Mouse (Mus musculus) embryonic facial prominence, embryonic 11.5 days (tissue): ENCODE data around the gene Peli2. TPM values are rescaled to one million over a fixed set of nuclear protein-coding genes. Genes with fewer than 3 reads are reported as not detected.

Experiments
- ATAC-seq: fragments of 200-750 bp; cut with Nextera tagmentation; replicated peaks from 2 replicates; pipeline ENCODE4 v1.8.0; 2017; ENCODE audit warnings: low read depth; ENCODE audit not compliant: insufficient number of reproducible peaks, low FRiP score, low TSS enrichment
- DNase-seq: peaks from one replicate; pipeline ENCODE4 v3.0.0-alpha.2; 2015; ENCODE audit warnings: low spot score
- H3K27ac ChIP-seq: fragments of 300-500 bp; sonication (generic); replicated peaks from 2 replicates; pipeline ENCODE4 v1.5.1; 2014; ENCODE audit warnings: mild to moderate bottlenecking, low read depth, low read length, control low read depth
- H3K27me3 ChIP-seq: fragments of 300-500 bp; sonication (generic); 2 replicates; pipeline ENCODE4 v1.6.1; 2014; ENCODE audit warnings: mild to moderate bottlenecking, low read length, moderate library complexity, mixed read lengths; ENCODE audit not compliant: control insufficient read depth, insufficient read depth
- H3K36me3 ChIP-seq: fragments of 300-500 bp; sonication (generic); replicated peaks from 2 replicates; pipeline ENCODE4 v1.6.1; 2014; ENCODE audit warnings: low read depth, mild to moderate bottlenecking, low read length, moderate library complexity, mixed read lengths; ENCODE audit not compliant: control insufficient read depth, insufficient read depth
- H3K4me1 ChIP-seq: fragments of 300-500 bp; sonication (generic); 2 replicates; pipeline ENCODE4 v1.6.1; 2014; ENCODE audit warnings: low read length, mixed read lengths; ENCODE audit not compliant: control insufficient read depth, insufficient read depth
- H3K4me2 ChIP-seq: fragments of 300-500 bp; sonication (generic); 2 replicates; pipeline ENCODE4 v1.6.1; 2014; ENCODE audit warnings: low read depth, mild to moderate bottlenecking, control low read depth, low read length, moderate library complexity
- H3K4me3 ChIP-seq: fragments of 300-500 bp; sonication (generic); 2 replicates; pipeline ENCODE4 v1.5.1; 2014; ENCODE audit warnings: low read depth, low read length, control low read depth
- H3K9ac ChIP-seq: fragments of 300-500 bp; sonication (generic); replicated peaks from 2 replicates; pipeline ENCODE4 v1.6.1; 2014; ENCODE audit warnings: mild to moderate bottlenecking, control low read depth, low read length
- H3K9me3 ChIP-seq: fragments of 300-500 bp; sonication (generic); replicated peaks from 2 replicates; pipeline ENCODE4 v1.6.1; 2016; ENCODE audit warnings: mild to moderate bottlenecking, low read length, inconsistent platforms, mixed read lengths; ENCODE audit not compliant: control insufficient read depth
- WGBS: fragments of 180-500 bp; shearing (Covaris S2); extraction: QIAGEN DNeasy Blood & Tissue Kit; methylation state at CpG from one replicate; pipeline ENCODE4 v1.1.7; 2014; 5-methylcytosine and 5-hydroxymethylcytosine counted together
- polyA plus RNA-seq: library from polyadenylated mRNA; unstranded; fragments of >200 nt; fragmentation: Nextera tagmentation; extraction: Ambion mirVana; gene quantifications from 2 replicates; pipeline ENCODE4 v1.2.1, GENCODE M21; 2014

The Peli2 gene
- polyA plus RNA-seq, 1 experiment from 2014 or later, result 7.7 TPM

DNA sequence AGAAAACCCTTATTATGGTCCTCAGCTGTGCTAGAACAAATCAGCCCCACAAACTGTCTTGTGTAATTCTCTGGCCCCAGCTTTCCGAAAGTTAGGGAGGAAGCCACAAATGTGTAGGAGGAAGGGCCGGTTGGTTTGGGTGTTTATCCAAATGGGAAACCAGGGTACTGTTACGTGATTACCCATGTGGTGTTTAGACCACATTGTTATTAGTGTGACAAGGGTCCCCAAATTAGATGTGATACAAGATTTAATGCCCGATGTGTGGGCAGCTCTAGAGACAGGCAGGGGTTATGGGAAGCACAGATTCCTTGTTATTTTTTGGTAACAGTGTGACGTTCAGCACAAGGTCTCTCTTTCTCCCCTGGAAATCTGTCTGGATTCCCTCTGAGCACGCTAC is 28.0 kb downstream of the Peli2 start:
- H3K27ac ChIP-seq, result no peak overlapping the region
- WGBS, result 78% methylated on average over 6 of the region's 6 CpGs
- no peaks in the 10 kb centered on the region for H3K9me3 ChIP-seq
- no peaks in the 10 kb centered on the region for H3K27me3 ChIP-seq
- H3K4me3 ChIP-seq, result no peak overlapping the region
- no peak for ATAC-seq
- no peak overlapping the region for H3K9ac ChIP-seq
- peaks cover 2% of the 10 kb centered on the region; the same call in 1 of the 2 replicates for H3K4me1 ChIP-seq
- no peaks in the 10 kb centered on the region for H3K36me3 ChIP-seq
- no peak overlapping the region for H3K4me2 ChIP-seq
- no peak for DNase-seq

DNA sequence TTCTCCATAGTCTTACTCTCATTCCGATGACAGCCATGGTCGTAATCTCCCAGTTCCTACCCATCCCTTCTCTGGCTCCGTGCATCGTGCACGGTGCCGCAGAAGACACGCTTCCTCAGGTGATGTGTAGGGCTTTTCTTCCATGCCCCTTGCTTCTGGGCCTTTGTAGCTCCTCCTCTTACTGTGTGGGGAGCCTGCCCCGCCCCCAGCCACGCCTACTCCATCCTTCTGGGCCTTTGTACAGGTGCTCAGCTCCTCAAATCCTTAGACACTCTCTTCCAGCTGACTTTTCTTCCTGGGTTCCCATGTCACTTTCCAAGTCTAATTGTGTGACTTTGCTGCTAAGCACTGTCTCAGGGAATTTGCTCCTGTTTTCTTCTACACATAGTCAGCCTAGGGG is 28.7 kb downstream of the Peli2 start:
- Histone ChIP-seq H3K4me1 (no peaks in the 10 kb centered on the region), H3K27me3 (no peaks in the 10 kb centered on the region), H3K27ac (no peak overlapping the region), H3K4me2 (no peak overlapping the region), H3K4me3 (no peak overlapping the region), H3K9ac (no peak overlapping the region), H3K9me3 (no peaks in the 10 kb centered on the region), H3K36me3 (no peaks in the 10 kb centered on the region)
- 88% methylated on average over 9 of the region's 9 CpGs for WGBS
- ATAC-seq (no peak), DNase-seq (no peak)

DNA sequence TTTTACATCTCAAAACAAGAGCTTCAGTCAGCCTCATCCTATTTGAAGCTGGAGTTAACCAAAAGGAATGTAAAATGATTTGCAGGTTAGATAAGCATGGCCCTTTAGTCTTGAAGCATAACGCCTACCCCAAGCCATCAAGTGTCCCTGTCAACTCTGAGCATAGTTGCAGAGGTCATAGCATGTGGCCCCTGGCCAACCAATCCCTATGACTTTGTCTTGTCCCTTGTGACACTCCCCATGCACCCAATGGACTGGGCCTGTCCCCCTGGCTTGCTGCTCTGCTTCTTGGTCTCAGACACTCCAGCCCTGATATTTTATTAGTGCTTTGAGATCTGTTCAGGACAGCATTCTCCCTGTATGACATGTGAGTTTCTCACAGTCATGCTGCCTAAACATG is 30.3 kb downstream of the Peli2 start:
- Histone ChIP-seq H3K4me3 (no peak overlapping the region), H3K4me2 (no peak overlapping the region), H3K4me1 (no peaks in the 10 kb centered on the region), H3K27ac (no peak overlapping the region), H3K9ac (no peak overlapping the region), H3K36me3 (no peaks in the 10 kb centered on the region), H3K27me3 (no peaks in the 10 kb centered on the region), H3K9me3 (no peaks in the 10 kb centered on the region)
- WGBS, result 71% methylated on average over 1 of the region's 1 CpGs
- DNase-seq, result no peak
- ATAC-seq, result no peak

DNA sequence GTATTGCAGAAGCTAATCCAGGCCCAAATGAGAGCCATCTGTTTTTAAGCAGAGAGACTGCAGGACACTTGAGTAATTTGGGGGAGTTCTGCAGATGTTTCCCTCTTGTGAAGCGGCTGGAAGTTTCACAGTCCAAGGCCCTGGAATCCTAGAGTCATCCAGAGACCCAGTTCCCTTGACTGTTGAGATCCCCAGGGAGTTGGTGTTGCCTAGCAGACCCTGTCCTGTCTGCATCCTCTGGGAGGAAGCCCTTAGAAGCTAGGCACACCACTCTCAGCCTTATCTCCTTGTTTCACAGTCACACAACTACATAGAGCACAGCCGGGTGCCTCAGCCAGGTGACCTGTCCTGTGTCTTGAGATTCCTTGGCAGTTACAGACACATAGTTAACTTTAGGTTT is 30.9 kb downstream of the Peli2 start:
- no peak overlapping the region for H3K4me3 ChIP-seq
- 71% methylated on average over 2 of the region's 2 CpGs for WGBS
- no peak for ATAC-seq
- no peak overlapping the region for H3K4me2 ChIP-seq
- DNase-seq, result no peak
- no peaks in the 10 kb centered on the region for H3K27me3 ChIP-seq
- H3K27ac ChIP-seq, result no peak overlapping the region
- no peak overlapping the region for H3K9ac ChIP-seq
- no peaks in the 10 kb centered on the region for H3K4me1 ChIP-seq
- no peaks in the 10 kb centered on the region for H3K36me3 ChIP-seq
- H3K9me3 ChIP-seq, result no peaks in the 10 kb centered on the region

DNA sequence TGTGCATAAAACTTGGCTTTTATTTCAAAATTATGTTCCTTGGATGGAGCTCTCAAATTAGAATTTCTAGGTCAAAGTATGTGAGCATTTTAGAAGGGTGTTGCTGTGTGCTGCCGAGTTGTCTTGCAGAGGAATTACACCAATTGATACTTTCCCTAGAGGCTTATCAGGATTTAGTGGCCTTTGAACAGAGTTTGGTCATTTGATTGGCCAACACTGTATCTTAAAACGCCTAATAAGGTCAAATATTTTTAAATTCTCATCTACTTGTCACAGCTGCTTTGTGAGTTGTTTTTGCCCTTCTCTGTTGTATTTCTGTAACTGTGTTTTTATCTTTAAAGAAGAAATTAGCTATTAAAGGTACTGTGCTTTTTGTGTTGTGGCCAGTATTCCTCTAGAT is 32.4 kb downstream of the Peli2 start:
- Histone ChIP-seq H3K4me3 (no peak overlapping the region), H3K9ac (no peak overlapping the region), H3K36me3 (no peaks in the 10 kb centered on the region), H3K4me1 (no peaks in the 10 kb centered on the region), H3K9me3 (no peaks in the 10 kb centered on the region), H3K27ac (no peak overlapping the region), H3K4me2 (no peak overlapping the region), H3K27me3 (no peaks in the 10 kb centered on the region)
- DNase-seq, result no peak
- no peak for ATAC-seq
- WGBS, result 56% methylated on average over 2 of the region's 2 CpGs

DNA sequence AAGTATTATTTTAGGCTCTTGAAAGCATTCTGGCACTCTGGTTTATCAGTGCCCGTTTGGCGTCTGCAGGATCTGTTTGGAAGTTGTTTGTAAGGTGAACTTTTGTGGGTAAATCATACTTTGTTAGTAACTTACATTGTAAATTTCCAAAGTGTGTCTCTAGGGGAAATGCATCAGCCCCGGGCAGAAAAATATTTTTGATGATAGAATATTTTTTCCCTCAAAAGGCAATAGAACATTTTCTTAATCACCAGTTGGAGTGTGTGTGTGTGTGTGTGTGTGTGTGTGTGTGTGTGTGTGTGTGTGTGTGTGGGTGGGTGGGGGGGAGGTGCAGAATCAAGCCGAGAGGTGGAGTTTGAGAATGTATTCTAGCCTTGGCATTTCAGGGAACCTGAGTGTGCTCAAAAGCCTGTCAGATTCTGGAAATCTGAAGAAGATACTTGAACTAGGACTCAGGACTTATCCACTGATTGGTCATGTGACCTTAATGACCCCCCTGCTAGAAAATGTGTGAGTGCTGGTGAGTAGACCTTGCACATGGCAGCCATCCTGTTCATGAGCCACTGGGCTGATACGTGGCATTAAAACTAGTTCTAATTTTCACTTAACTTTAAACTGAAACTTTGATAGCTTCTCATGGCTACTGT is 33.4 kb downstream of the Peli2 start:
- ATAC-seq, result no peak
- Histone ChIP-seq H3K4me1 (peaks cover 2% of the 10 kb centered on the region; the same call in 1 of the 2 replicates), H3K36me3 (no peaks in the 10 kb centered on the region), H3K4me3 (no peak overlapping the region), H3K4me2 (no peak overlapping the region), H3K27ac (no peak overlapping the region), H3K9me3 (no peaks in the 10 kb centered on the region), H3K9ac (no peak overlapping the region), H3K27me3 (no peaks in the 10 kb centered on the region)
- 90% methylated on average over 5 of the region's 5 CpGs for WGBS
- no peak for DNase-seq

DNA sequence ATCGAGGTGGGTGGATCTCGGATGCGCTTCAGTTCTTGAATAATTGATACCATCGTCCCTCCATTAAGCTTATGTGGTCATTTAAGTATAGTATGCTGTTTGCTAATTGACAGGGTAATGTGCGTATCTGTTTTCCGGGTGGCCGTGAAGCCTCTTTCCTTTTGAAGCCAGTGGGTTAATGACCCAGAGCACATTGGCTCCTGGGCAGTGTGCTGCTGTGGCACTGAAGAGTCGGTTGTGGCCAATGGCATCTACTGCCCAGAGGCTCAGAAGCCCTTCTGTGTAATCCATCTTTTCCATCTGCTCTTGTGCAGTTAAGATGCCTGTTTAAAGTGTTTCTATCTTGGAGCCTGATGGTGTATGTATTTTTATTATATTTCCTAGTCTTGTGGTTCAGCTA is 34.0 kb downstream of the Peli2 start:
- Histone ChIP-seq H3K36me3 (no peaks in the 10 kb centered on the region), H3K4me2 (no peak overlapping the region), H3K4me3 (no peak overlapping the region), H3K4me1 (peaks cover 2% of the 10 kb centered on the region; the same call in 1 of the 2 replicates), H3K9me3 (no peaks in the 10 kb centered on the region), H3K9ac (no peak overlapping the region), H3K27me3 (no peaks in the 10 kb centered on the region), H3K27ac (no peak overlapping the region)
- DNase-seq (no peak), ATAC-seq (no peak)
- 73% methylated on average over 8 of the region's 8 CpGs for WGBS

DNA sequence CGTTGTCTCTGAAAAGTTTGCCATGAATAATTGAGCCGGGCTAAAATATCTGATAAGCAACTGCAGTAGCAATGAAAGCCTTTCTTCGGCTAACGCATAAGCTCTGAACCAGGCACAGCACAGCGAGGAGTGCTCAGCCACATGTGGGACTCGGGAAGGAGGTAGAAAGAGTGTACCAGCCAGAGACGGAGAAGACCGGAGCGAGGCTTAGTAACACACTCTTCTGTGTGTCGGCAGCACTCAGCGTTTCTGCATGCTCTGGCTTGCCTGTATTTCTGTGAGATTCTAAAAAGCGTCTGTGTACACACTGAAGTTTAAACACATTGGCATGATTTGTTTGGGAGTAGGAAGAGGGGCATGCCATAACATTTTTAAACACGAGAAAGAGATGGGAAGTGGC is 34.5 kb downstream of the Peli2 start:
- Histone ChIP-seq H3K27me3 (no peaks in the 10 kb centered on the region), H3K4me1 (peaks cover 2% of the 10 kb centered on the region; the same call in 1 of the 2 replicates), H3K9me3 (no peaks in the 10 kb centered on the region), H3K4me2 (no peak overlapping the region), H3K36me3 (no peaks in the 10 kb centered on the region), H3K4me3 (no peak overlapping the region), H3K9ac (no peak overlapping the region), H3K27ac (no peak overlapping the region)
- 72% methylated on average over 13 of the region's 13 CpGs for WGBS
- DNase-seq (no peak), ATAC-seq (no peak)
